Mouse (Mus musculus) heart, embryonic 15.5 days (tissue): Measurements from ENCODE around the gene Phf6. TPM values are rescaled to one million over a fixed set of nuclear protein-coding genes. Genes with fewer than 3 reads are reported as not detected.
"Not testable (repeated sequence)": the region's sequence is repeated elsewhere in the genome, so short reads cannot be mapped to it uniquely, and the experiment has no call there.

Experiments used
- ATAC-seq: fragments of 200-750 bp; cut with Nextera tagmentation; replicated peaks from 2 replicates; pipeline ENCODE4 v1.8.0; 2017; ENCODE audit warnings: low read depth, moderate TSS enrichment; ENCODE audit not compliant: insufficient number of reproducible peaks, insufficient read depth, low FRiP score
- H3K27ac ChIP-seq: fragments of 300-500 bp; sonication (generic); 2 replicates; pipeline ENCODE4 v1.5.1; 2015; ENCODE audit warnings: mild to moderate bottlenecking, inconsistent platforms
- H3K27me3 ChIP-seq: fragments of 300-500 bp; sonication (generic); 2 replicates; pipeline ENCODE4 v1.6.1; 2015; ENCODE audit warnings: inconsistent platforms
- H3K36me3 ChIP-seq: fragments of 300-500 bp; sonication (generic); 2 replicates; pipeline ENCODE4 v1.6.1; 2015; ENCODE audit warnings: mild to moderate bottlenecking, inconsistent platforms
- H3K4me1 ChIP-seq: fragments of 300-500 bp; sonication (generic); replicated peaks from 2 replicates; pipeline ENCODE4 v1.6.1; 2015; ENCODE audit warnings: inconsistent platforms
- H3K4me2 ChIP-seq: fragments of 300-500 bp; sonication (generic); 2 replicates; pipeline ENCODE4 v1.6.1; 2015; ENCODE audit warnings: inconsistent platforms, mild to moderate bottlenecking, moderate library complexity
- H3K4me3 ChIP-seq: fragments of 300-500 bp; sonication (generic); 2 replicates; pipeline ENCODE4 v1.5.1; 2015; ENCODE audit warnings: mild to moderate bottlenecking, inconsistent platforms
- H3K9ac ChIP-seq: fragments of 300-500 bp; sonication (generic); 2 replicates; pipeline ENCODE4 v1.6.1; 2015; ENCODE audit warnings: mild to moderate bottlenecking, inconsistent platforms
- H3K9me3 ChIP-seq: fragments of 300-500 bp; sonication (generic); replicated peaks from 2 replicates; pipeline ENCODE4 v1.6.1; 2016; ENCODE audit warnings: inconsistent platforms
- WGBS: fragments of 180-500 bp; shearing (Covaris S2); methylation state at CpG from one replicate; pipeline ENCODE4 v1.1.7; 2015; ENCODE audit warnings: mixed read lengths; 5-methylcytosine and 5-hydroxymethylcytosine counted together
- polyA plus RNA-seq: library from polyadenylated mRNA; unstranded; fragments of >200 nt; fragmentation: Nextera tagmentation; extraction: Ambion mirVana; gene quantifications from 2 replicates; pipeline ENCODE4 v1.2.1, GENCODE M21; 2015

Gene Phf6
- polyA plus RNA-seq, 1 experiment from 2014 or later = 13.2 TPM

- Histone ChIP-seq H3K36me3 (no peaks in the 10 kb centered on the region), H3K27me3 (no peaks in the 10 kb centered on the region), H3K4me2 (no peak overlapping the region), H3K4me1 (no peaks in the 10 kb centered on the region), H3K9me3 (no peaks in the 10 kb centered on the region), H3K27ac (no peak overlapping the region), H3K9ac (no peak overlapping the region), H3K4me3 (no peak overlapping the region)
- no peak for ATAC-seq
- WGBS = 59% methylated on average over 3 of the region's 3 CpGs
Observed at GRCm38 (mm10) chrX:52981378-52981777, 69.3 kb downstream of the Phf6 start.

GRCm38 (mm10) chrX:52987905-52988783, 76.1 kb downstream of the Phf6 start, which contains the start of gene Hprt:
Hprt (plus strand) TSS chrX:52988137.
- ATAC-seq = peak; percentile 95
- Histone ChIP-seq H3K4me3 (peak within 1 kb of the TSS; percentile 76), H3K9ac (peak within 1 kb of the TSS; percentile 80), H3K4me2 (peak within 1 kb of the TSS; percentile 60), H3K9me3 (no peaks in the 10 kb centered on the region), H3K27me3 (no peaks in the 10 kb centered on the region), H3K4me1 (peaks cover 2% of the 10 kb centered on the region; the same call in 1 of the 2 replicates), H3K36me3 (no peaks in the 10 kb centered on the region), H3K27ac (peak within 1 kb of the TSS; percentile 95)
- WGBS = 12% methylated on average over 68 of the region's 72 CpGs

- H3K27me3 ChIP-seq, H3K27ac ChIP-seq, H3K36me3 ChIP-seq, H3K4me2 ChIP-seq, H3K4me3 ChIP-seq, H3K4me1 ChIP-seq, H3K9me3 ChIP-seq, ATAC-seq, H3K9ac ChIP-seq: not testable (repeated sequence)
- WGBS = 71% methylated on average over 5 of the region's 5 CpGs
Observed at GRCm38 (mm10) chrX:52994726-52995125, 82.7 kb downstream of the Phf6 start.

- 58% methylated on average over 4 of the region's 4 CpGs for WGBS
- H3K9me3 ChIP-seq, H3K36me3 ChIP-seq, ATAC-seq, H3K27ac ChIP-seq, H3K27me3 ChIP-seq, H3K4me3 ChIP-seq, H3K4me2 ChIP-seq, H3K4me1 ChIP-seq, H3K9ac ChIP-seq: not testable (repeated sequence)
Observed at GRCm38 (mm10) chrX:53004887-53005286, 92.8 kb downstream of the Phf6 start.

- no peaks in the 10 kb centered on the region for H3K27me3 ChIP-seq
- WGBS = 52% methylated on average over 3 of the region's 3 CpGs
- H3K4me2 ChIP-seq = no peak overlapping the region
- H3K4me3 ChIP-seq = no peak overlapping the region
- H3K9ac ChIP-seq = no peak overlapping the region
- H3K27ac ChIP-seq = no peak overlapping the region
- H3K36me3 ChIP-seq = peaks cover 4% of the 10 kb centered on the region
- H3K4me1 ChIP-seq = no peaks in the 10 kb centered on the region
- H3K9me3 ChIP-seq = no peaks in the 10 kb centered on the region
- no peak for ATAC-seq
Observed at GRCm38 (mm10) chrX:53006062-53006461, 94.0 kb downstream of the Phf6 start.

Other genes with a start within 250 kb of the Phf6 start
- gene Ccdc160, start 121.1 kb upstream of the Phf6 start, polyA plus RNA-seq = 0.39 and 0.52 TPM in 2 replicates
- gene Hprt, start 75.9 kb downstream of the Phf6 start, polyA plus RNA-seq = 191 and 238 TPM in 2 replicates